Mouse (Mus musculus): Measurements from ENCODE around the gene Pde3a.
"Not testable (repeated sequence)": the region's sequence is repeated elsewhere in the genome, so short reads cannot be mapped to it uniquely, and the experiment has no call there.

The Pde3a gene

DNA sequence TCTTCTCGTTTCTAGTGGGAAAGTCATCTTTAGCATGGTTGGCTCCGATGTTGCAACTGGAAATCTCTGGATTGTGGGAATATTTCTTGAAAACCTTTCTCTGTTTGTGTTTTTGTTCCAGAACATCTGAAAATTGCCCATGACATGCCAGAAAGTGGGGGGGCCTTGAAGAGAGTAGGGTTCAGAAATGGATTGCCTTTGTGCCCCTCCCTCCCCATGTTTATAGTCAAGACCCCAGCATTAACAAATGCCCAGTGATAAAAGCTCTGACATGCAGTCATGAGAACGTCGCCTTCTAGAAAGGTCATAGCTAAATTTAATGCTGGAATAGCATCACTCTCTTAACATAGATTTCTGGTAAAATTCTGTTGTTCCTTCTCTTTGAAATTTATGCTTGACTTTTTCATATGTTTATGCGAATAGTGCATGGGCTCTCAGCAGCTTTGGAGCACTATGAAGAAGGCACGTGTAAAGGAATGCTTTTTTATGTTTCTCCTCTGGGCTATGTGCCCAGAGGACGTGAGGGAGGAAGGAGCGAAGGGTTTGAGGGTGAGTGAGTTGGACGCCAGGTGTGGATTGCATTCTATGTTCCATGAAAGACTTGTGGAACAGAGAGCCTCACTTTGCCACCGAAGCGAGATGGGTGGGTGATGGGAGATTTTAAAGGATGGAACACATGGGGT lies 19.0 kb downstream of the Pde3a start:
- no peak for DNase-seq

GRCm38 (mm10) chr6:141268871-141269270 lies 19.8 kb downstream of the Pde3a start:
- no peak for DNase-seq

DNA sequence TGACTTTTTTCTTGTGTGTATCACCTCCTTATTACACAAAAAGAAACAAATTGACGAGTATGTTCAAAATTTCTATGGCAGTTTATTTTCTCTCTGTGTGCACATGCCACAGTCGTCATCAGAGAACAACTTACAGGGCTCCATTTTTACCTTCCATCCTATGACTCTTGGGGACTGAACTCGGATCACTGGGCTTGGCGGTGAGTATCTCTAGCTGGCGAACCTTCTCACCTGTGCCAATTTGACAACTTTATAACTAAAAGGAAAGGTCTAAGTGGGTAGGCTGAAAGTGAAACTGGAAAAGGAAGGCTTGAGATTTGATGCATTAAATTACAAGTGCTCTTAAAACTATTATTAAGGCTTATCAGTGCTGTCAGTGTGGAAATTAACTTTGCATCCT lies 22.1 kb downstream of the Pde3a start:
- no peak for DNase-seq

DNA sequence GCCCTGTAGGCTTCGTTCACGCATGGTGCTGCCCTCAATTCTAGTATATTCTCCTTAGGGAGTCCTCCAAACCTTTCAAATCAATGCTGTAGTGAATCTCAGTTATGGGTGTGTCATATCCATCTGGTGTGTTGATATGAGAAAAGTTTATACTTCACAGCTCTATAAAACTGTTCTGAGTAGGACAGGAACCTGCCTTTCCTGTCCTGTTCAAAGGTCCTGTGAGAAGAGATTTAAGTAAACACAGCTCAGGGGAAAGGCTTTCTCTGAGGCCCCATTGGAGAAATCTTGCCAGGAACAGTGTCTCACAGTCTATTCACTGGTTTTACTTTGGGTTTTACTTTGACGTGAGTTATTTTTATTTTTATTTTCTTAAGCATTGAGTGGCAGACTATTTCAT lies 22.5 kb downstream of the Pde3a start:
- no peak for DNase-seq

GRCm38 (mm10) chr6:141273685-141274084 lies 24.6 kb downstream of the Pde3a start:
- DNase-seq: no peak

- DNase-seq: no peak
Measured at GRCm38 (mm10) chr6:141281685-141282084, 32.6 kb downstream of the Pde3a start.

DNA sequence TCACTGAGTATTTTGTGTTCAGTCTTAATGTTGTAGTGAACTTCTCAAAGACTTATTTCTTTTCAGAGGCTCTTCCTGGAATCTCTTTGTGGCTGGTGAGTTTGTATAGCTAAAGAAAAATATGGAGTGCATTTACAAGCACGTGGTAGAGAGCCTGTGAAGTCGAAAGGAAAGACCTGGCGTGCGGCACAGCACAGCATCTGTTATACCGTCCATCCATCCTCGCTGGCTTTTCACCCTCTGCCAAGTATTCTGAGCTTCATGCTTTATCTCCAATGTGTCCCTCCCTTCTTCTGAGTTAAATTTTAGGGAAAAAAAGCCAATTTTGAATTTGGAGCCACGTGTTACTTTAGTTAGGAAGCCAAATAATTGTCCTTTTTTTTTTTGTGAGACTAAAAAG lies 33.7 kb downstream of the Pde3a start:
- DNase-seq: no peak

DNA sequence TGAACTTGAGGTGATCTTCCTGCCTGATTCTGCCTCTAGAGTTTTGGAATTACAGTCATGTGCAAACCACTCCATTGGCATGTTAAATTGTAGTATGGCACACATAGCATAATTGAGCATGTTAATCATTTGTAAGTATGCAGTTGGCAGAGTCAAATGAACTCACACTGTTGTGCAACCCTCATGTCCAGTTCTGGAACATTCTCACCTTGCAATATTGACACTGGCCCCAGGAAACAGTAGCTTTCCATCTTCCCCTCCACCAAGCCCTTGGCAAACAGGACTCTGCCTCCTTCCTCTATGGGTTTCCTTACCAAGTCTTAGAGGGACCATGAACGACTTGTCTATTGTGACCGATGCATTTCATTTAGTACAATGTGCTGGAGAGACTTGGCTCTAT lies 42.1 kb downstream of the Pde3a start:
- no peak for DNase-seq

- DNase-seq: no peak
Measured at GRCm38 (mm10) chr6:141292826-141293459, 43.9 kb downstream of the Pde3a start.

- DNase-seq: no peak
Measured at GRCm38 (mm10) chr6:141293460-141293853, 44.4 kb downstream of the Pde3a start.

GRCm38 (mm10) chr6:141295264-141295663 lies 46.2 kb downstream of the Pde3a start:
- no peak for DNase-seq

- no peak for DNase-seq
Measured at GRCm38 (mm10) chr6:141301750-141302748, 53.0 kb downstream of the Pde3a start.

DNA sequence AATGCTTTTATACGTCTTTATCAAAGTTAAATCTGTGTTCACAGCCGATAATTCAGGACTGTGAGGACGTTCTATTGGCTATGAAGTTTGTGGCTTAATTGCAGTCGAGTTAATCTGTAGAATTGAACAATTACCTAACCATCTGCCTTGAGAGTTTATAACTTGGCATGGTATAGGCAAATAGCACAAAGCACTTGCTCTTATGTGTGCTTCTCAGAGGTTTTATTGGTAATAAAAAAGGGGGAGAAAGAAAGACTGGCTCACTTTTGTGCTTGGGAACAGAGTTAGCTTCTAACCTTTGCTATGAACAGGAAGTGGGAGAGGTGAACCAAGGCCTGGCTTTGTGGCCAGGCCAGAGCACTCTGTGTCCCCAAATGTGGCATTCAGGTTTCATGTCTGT lies 53.8 kb downstream of the Pde3a start:
- no peak for DNase-seq

DNA sequence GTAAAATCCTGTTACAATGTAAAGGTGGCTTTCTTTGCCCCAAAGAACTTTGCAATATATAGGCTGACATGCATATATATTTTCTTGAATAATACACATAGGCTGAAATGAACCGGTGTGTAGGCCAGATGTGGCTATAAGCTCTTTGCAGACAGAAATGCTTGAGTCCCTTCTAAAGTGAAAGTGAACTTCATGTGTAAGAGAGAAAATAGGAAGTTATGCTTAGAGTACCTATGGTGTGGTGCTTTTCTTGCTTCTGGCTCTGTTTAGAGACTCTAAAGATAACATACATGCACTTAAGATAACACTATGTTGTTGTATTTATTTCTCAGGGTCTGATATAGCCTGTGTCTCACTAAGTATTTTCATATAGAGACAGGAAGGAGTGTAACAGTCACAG lies 58.3 kb downstream of the Pde3a start:
- no peak for DNase-seq

DNA sequence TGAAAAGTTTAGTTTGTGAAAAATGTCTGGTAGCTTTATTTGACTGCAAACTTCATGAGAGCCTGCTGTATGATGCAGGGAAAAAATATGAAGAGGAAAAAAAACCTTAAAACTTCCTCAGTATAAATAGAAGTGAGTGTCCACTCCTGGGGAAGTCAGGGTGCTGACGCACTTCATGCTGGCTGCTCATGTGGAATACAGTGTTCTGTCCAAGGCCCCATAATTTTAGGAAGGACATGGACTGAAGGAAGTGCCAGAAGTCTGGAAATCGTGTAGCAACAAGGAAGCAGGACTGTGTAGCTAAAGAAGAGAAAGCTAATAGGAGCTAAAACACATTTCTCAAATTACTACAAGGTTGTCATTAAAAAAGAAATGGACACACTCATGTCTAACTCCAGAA lies 59.4 kb downstream of the Pde3a start:
- DNase-seq: peak; percentile 13 to 60

- DNase-seq: no peak
Measured at GRCm38 (mm10) chr6:141309872-141310271, 60.8 kb downstream of the Pde3a start.

GRCm38 (mm10) chr6:141310351-141310750 lies 61.3 kb downstream of the Pde3a start:
- no peak for DNase-seq

- DNase-seq: no peak
Measured at GRCm38 (mm10) chr6:141311615-141312014, 62.5 kb downstream of the Pde3a start.

DNA sequence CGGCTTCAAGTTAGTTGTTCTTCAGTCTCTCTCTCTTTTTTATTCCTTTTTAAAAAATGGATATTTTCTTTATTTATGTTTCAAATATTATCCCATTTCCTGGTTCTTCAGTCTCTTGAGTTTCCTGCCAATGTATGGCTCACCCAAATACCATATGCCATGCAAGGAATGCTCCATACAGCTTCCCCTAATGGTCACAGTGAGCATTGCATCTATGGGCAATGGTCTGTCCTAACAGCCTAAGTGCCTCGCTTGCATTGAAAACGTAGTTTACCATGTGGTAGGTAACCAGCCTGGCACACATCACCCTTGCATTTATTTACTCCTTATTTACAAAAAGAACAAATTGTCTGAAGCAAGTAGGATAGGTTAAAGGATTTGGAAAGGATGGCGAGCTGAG lies 64.0 kb downstream of the Pde3a start:
- no peak for DNase-seq

DNA sequence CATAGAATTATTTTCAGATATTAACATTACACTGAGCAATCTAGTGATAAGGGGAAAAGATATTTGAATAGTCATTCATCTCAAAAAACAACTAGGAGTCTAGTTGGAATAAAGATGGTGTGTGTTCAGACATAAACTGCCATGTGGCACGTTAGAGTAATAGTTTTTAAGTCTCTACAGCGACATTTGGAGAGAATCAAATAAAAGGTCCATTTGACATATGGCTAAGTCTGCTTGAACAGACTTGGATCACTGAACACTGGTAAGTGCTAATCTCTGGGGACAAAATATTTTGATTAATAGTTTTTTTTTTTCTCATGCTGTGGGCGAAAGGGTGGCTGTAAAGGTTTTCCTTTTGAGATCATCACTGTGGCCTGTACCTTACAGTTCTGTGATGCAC lies 69.4 kb downstream of the Pde3a start:
- DNase-seq: no peak

GRCm38 (mm10) chr6:141321253-141321652 lies 72.2 kb downstream of the Pde3a start:
- no peak for DNase-seq

- DNase-seq: no peak
Measured at GRCm38 (mm10) chr6:141322961-141323360, 73.9 kb downstream of the Pde3a start.

- not testable (repeated sequence) for DNase-seq
Measured at GRCm38 (mm10) chr6:141327134-141327533, 78.1 kb downstream of the Pde3a start.

DNA sequence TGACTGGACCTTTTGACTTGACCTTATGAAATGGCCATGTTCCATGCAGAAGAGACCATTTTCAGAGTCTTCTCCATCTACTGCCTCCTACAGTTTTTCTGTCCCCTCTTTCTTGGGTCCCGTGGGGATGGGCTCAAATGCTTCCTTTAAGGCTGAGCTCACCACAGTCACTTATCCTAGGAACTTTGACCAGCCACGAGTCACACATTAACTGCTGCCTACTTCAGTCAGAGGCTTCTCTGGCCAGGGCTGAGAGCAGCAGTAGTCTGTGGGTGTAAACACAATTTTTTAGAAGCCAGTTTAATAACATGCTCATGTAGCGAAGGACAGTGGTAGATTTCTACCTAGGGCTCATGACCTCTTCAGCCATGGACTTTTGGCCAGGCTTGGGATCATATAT lies 79.0 kb downstream of the Pde3a start:
- DNase-seq: peak; percentile 78 to 83
